Mouse (Mus musculus) ovary, postnatal 14 days (tissue): ENCODE measurements around the gene Dnttip1.
"Not testable (repeated sequence)": the region's sequence is repeated elsewhere in the genome, so short reads cannot be mapped to it uniquely, and the experiment has no call there.

Experiments used
- DNase-seq: peaks from one replicate; pipeline ENCODE4 v3.0.0; 2022; ENCODE audit warnings: low spot score

Gene Dnttip1

DNA sequence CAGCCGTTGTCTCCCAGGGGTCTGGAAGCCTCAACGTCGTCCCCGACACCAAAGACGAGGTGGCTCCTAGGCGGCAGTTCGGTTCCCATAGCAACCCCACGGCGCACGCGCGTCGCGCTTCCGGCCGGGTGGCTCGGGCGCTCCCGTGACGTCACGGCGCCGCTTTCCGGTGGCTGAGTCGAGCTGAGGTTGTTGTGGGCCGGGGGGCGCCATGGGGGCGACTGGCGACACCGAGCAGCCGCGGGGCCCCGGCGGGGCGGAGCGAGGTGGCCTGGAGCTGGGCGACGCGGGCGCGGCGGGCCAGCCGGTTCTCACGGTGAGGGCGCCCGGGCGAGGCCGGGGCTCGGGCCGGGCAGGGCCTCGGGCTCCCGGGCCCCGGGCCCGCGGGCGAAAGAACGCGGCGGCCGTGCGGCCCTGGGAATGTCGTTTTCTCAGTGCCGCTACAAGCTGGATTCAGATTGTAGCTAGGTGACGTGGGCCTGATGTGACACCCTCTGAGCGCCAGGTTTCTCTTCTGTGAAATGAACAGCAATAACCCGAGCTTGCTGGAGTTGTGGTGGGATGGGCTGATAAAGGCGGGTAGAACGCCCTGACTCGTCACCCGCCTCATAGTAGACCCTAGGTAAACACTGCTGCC lies at the start of gene Dnttip1, which contains the start of gene Wfdc3:
TSS of gene Dnttip1 (plus strand) at position 141 of the 637 bp plus-strand sequence.
TSS of gene Wfdc3 (minus strand) at position 89 of the 637 bp plus-strand sequence.
- DNase-seq = peak; percentile 89

DNA sequence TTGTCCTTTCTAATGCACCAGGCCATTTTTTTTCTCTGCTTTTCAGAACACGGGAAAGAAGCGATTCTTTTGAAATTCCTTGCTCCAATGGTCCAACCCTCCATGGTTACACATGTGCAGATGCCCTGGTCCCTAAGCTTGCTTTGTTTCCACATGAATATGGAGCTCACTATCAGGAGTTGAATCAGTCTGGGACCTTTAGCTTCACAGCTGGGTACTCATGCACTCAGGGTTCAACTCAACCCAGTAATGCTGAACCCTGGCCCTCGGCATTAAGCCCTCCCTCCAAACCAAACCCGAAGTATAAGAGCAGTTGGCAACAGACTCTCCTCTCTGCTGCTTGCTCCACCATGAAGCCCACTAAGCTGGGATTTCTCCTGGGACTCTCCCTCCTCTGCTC lies 47.6 kb upstream of the Dnttip1 start, which contains the start of gene Spint4:
TSS of gene Spint4 (plus strand) at position 301 of the 400 bp plus-strand sequence.
- no peak for DNase-seq

DNA sequence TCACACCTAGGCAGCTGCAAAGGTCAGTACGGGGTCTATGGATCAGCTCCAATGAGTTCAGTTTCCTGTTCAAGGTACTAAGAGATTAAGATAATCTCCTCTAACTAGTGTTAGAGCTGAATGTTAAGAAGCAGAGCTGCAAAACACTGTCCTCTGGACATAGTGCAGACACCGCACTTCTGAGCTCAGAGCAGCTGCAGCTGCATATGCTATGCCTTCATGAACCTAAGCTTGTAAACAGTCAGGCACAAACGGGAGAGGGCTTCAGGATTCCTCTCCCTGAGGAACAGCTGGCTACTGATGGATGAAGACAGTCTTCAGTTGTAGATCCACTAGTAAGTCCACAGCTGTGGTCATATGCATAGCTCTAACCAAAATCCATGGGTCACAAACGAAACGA lies 44.8 kb upstream of the Dnttip1 start:
- no peak for DNase-seq

DNA sequence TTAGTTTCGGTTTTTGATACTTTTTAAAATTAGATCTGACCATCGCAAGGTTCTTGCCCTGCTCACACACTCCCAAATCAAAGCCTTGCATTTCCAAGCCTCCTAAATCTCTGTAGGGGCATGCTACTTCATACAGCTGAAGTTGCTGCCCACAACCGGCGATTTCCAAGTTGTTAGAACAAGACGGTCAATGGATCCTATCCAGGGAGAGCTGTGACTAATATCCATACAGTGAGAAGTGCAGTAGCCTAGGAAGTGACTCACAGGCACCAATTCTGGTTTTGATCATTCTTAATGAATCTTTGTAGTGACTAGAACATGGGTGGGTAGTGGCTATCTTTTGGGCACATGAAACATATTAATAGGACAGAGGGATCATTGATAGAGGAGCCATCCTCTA lies 44.0 kb upstream of the Dnttip1 start:
- no peak for DNase-seq

DNA sequence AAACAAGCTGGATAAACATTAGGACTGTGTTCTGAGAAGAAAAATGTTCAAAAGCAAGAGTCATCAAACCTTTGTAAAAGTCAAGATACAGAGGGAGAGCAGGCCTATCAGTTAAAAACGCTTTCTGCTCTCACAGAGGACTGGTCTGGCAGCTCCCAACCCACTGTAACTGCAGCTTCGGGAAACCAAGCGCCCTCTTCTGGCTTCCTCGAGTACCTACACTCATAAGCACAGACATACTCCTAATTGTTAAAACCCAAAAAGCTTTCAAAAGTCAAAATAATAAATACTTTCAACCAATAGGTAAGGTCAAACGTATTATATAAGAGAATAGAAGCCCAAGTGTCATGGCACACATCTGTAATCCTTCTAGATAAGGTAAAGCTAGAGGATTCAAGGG lies 41.5 kb upstream of the Dnttip1 start:
- no peak for DNase-seq

DNA sequence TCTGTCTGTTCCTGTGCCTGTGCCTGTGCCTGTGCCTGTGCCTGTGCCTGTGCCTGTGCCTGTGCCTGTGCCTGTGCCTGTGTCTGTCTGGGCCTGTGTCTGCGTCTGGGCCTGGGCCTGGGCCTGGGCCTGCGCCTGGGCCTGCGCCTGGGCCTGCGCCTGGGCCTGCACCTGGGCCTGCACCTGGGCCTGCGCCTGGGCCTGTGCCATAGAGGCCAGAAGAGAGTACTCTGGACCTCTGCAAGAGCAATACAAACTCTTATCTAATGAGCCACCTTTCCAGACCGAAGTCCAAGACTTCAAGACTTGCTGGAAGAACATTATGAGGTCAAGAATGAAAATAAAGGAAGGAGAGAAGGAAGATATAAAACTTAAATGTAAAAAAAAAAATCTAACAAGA lies 40.5 kb upstream of the Dnttip1 start:
- DNase-seq = no peak

DNA sequence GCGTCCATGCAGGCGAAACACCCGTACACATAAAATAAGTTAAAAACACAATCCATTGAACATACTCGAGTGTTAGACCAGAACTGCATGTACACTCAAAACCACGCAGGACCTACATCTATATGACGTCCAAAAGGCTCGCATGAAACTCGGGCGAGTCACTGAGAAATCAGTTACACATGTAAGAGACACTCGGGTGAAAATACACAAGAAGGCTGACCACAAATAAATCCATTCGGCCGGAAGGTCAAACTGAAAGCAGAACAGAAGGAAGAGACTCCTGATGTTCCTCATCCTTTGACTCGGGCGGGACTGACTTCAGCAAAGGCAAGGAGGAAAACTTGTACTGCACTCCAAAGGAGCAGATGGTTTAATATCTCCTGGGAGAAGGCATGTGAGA lies 39.8 kb upstream of the Dnttip1 start:
- DNase-seq = no peak

DNA sequence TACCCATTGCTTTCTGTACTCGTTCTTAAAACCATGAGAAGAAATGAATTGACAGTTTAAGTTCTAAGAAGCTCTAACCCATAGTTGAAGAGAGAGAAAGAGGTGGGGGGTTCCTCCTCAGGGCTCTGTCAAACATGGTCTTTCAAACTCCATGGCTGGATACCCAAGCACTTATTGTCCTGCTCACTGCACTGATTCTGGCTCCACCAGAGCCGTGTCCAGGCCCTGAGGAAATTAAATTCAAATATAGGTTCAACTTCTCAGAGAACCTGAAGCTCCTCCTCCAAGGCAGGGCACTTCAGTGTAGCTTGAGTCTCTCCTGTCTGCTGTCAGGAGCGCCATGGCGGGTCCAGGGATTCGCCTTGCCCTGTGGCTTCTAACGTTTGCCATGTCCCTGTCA lies 30.8 kb upstream of the Dnttip1 start, which contains the start of gene Spint5:
TSS of gene Spint5 (plus strand) at position 301 of the 400 bp plus-strand sequence.
- DNase-seq = no peak

DNA sequence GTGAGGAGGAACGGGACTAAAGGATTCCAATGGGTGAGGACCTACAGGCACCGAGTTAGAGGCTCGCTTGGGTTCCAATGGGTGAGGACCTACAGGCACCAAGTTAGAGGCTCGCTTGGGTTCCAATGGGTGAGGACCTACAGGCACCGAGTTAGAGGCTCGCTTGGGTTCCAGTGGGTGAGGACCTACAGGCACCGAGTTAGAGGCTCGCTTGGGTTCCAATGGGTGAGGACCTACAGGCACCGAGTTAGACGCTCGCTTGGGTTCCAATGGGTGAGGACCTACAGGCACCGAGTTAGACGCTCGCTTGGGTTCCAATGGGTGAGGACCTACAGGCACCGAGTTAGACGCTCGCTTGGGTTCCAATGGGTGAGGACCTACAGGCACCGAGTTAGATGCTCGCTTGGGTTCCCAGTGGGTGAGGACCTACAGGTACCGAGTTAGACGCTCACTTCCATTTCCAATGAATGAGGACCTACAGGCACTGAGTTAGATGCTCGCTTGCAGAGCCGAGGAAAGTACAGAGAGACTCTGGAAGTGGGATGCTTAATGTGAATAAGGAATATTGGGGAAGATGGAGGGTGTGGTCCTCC lies 29.5 kb upstream of the Dnttip1 start:
- DNase-seq = not testable (repeated sequence)

DNA sequence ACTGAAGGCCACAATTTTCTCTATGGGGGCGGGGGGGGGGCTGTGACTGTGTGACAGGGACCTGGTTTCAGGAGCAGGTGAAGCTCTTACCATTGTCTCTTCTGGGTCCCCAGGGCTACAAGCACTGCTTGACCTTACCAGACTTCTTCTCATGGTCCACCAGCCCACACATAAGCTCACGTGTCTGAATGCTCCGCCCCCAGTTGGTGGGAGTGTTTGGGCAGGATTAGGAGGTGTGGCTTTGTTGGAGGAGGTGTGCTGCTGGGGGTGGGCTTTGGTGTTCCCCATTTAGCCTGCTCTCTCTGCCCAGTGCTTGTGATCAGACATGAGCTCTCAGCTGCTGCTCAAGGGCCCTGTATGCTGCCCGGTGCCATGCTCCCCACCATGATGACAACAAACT lies 22.5 kb upstream of the Dnttip1 start:
- DNase-seq = no peak

DNA sequence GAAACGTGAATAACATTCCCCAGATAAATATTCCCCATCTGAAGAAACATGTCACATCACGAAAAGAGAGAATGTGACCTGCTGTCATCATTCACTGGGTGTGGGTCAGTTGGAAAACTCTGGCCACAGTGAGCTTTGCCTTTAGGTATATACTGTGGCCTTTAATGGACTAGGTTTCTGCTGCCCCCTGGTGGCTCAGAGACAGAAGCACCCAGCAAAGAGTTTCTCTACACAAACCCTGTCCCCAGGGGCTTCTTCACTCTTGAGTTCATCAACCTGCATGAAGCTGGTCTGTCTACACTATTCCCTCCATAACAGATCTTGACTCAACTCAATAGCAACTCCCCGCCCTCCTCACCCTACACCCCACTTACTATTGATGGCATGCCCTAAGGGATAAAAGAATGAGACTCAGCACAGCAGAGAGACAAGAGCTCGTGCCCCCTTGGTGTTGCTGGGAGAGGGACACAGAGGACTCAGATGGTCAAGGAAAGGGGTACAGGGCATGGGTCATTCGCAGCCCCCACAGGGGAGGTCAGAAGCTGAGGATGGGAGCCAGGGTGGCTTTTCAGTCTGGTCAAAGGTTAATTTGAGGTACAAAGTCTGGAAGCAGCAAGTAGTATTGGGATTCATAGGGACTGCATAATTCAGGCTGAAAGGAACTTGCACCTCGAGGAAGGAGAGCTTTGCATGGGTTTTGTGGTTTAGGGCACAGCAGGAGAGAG lies 19.7 kb upstream of the Dnttip1 start:
- peak; percentile 57 for DNase-seq

DNA sequence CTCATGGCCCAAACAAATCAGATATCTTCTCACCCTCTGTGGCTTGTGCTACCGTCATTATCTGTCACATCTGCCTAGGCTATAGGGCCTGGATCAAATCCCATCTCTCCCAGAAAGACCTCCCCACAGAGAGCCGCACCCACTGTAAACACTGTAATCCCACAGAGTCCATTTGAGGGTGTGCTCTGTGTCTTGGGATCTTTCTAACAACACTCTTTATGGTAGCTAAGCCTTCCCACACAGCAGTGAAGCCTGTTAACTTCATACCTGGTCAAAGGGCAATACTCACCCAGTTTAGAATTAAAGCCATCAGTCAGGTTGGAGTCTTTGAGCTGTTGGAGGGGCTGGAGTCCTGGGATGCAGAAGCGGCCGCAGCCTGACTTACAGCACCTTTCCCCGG lies 14.1 kb upstream of the Dnttip1 start:
- no peak for DNase-seq

DNA sequence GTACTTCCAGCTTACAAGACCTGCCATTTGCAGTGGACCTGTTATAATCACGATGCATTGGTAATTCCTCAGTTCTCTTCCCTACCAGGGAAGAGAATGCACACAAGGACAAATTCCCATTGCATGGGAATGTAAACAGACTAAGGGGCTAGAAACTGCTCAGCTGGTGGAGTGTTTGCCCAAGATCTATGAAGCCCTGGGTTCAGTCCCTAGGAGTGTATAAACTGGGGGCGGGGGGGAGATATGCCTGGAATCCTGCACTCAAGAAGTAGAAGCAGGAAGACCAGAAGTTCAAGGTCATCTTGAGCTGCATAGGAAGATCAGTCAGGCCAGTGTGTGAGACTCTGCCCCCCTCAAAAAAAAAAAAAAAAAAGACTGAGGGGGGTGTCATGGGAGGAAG lies 12.5 kb upstream of the Dnttip1 start:
- no peak for DNase-seq

DNA sequence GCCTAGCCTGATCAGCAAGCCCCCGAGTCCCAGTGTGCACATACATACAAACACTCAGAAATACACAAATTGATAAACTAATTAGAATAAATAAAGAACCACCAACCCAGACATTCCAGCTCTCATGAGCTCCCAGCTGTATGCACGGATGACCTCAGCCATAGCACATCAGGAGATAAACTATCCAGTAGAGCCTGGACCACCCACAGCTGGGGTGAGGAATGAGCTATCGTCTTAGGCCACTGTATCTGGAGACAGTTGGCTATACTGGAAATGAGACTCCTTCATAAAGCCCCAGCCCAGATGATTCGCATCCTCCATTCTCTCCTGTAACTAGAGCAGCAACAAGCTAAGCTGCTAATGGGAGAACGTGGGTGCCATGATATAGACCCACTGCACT lies 10.9 kb upstream of the Dnttip1 start:
- DNase-seq = no peak

DNA sequence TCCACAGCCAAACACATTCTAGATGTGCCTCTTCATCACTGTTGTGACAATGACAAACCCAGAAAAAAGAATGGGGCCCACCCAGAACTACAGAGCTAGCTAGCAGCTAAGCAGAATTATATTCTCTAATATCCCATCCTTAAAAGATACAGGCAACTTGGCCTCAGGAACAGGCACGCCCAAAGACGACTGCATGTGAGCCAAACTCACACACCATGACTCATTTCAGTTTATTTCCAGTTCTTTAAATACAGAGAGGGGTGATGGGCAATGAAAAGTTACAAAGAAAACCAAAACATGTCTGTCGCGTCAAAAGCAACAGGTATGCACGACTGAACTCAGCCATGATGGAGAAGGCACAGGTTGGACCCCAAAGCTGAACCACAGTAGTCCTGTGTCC lies 10.3 kb upstream of the Dnttip1 start:
- DNase-seq = no peak

DNA sequence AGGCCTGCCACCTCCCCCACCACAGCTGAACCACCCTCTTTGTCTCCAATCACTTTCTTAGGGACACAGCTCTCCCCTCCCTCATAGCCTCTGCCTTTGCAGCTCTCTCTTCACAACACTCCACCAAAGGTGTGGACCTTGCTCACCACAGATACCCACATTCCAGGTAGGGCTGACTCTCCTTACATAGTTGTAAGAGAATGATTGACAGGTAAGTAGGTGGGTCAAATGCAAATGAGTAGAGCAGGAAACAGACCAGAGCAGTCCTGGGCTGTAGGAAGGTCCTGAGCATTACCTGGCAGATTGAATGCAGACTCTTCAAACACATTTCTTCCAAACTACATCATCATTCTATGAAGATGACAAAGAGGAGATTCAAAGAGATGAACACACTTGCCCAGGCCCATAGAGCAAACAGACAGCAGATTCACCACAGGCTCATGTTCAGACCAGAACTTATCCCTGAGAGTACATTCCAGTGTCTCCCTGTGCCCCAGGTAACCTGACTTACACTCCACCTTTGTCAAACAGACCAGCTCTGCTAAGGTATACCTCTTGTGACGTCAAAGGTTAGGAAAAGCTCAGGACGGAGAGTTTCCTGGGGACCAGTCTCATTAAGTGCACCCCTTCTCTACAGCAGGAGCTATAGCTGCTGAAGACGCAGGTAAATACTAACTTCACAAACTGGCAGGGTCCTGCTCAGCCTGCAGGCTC lies 8.2 kb upstream of the Dnttip1 start:
- DNase-seq = no peak

DNA sequence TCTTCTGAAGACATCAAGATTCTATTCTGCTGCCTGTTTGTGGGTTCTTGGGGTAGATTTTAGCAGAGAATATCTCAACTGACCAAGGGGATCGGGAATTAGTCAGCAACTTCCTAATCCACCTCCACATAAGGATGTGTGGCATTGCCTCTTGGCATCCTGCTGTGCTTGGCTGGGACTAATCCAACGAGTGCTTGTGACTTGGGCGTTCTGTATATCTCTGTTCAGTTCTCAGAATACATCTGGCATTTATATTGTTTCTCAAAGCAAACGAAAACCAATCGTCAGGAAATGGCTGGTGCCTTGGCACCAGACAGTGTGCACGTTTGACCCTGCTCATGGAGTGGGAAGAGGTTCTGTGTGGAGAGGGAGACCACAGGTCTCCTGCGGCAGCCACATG lies 5.9 kb upstream of the Dnttip1 start:
- no peak for DNase-seq

DNA sequence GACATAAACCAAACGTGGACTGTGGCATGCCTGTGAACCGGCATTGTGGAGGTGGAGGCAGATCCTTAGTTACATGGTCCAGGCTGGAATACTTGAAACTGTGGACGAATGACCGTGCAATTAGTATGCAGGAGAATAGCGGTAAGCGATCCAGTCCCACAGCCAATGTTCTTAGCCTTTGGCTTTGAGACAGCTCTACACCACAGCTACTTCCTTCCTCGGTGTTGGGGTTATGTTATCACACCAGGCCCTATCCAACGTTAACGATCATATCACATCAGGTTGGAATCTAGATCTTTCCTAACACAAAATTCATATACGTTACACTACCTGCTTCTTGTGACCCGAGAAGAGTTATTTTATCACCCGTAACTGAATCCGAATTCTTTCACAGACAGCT lies 796 bp upstream of the Dnttip1 start:
- DNase-seq = no peak

DNA sequence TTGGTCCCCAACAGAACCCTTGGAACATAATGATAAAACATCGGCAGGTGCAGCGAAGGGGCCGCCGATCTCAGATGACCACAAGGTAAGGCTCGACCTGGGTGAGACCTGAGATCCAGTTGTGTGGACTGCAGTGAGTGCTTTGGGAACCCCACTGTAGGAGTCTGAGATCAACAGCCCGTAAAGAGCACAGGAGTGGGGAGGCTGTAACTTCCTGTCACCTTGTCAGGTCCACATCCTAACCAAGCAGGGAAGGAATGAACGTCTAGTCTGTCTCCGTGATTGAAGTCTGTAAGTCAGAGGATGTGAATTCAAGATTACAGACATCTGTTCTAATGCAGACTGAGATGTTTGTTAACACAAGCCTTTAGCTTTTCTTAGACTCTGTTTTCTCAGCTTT lies 910 bp downstream of the Dnttip1 start:
- DNase-seq = no peak

DNA sequence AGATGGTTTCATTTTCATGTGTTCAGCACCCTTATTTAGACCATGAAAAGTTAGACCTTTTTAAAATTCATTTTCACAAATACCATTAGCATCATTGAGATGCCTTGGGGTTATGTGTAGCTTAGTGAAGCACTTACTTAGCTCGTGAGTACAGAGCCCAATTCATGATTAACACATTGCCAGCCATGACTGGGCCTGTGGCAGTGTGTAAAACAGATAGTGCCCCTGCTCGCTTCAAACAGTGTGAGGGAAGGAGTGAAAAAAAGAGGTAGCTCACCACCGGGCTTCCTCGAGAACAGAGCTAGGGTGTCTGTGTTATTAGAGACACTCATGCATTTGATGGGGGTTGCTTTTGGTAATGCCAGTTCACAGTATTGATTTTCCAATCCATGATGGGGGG lies 2.4 kb downstream of the Dnttip1 start:
- DNase-seq = no peak

DNA sequence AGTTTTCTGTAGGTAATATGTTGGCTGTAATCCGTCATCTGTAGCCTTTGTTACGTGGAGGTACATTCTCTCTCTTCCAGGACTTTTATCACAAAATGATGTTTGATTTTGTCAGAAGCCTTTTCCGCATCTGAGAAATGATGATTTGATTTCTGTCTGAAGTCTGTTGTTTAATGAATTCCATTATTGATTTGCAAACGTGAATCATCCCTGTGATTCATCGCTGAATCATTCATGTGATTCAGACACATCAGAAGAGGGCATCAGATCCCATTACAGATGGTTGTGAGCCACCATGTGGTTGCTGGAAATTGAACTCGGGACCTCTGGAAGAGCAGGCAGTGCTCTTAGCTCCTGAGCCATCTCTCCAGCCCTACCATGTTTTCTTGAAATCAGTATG lies 3.2 kb downstream of the Dnttip1 start:
- no peak for DNase-seq

DNA sequence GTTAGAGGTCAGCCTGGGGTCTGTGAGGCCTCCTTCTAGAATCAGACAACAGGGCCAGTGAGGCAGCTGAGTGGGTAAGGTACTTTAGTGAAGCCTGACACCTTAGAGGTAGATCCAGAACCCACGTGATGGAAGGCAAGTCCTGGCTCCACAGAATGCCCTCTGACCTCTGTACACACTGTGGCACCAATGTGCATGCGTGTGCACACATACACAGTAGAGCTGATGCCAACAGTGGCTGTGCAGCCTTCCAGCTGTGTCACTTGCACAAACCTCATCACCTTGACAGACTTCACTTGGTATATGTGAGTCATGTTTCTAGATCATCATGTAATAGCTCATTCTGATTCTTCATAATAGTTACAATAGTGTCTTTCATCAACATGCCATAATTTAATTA lies 6.7 kb downstream of the Dnttip1 start:
- no peak for DNase-seq

DNA sequence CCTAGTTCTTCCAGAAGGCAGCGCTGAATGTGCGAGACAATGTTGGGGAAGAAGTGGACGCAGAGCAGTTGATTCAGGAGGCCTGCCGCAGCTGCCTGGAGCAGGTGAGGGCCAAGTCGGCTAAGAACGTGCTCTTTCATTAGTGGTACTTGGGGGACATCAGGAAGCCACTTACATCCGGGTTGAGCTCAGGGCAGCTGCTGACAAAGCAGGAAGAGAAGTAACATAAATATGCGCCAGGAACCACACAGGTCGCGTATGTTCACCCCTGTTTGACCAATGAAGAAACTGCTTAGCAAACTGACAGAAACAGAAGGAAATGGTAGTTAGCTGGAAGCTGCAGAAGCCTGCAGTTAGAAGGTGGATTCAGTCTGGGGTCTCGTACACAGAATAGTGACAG lies 8.3 kb downstream of the Dnttip1 start:
- no peak for DNase-seq
